28 mouse cellular contexts compared by ENCODE assay signal in the genomic region with DNA sequence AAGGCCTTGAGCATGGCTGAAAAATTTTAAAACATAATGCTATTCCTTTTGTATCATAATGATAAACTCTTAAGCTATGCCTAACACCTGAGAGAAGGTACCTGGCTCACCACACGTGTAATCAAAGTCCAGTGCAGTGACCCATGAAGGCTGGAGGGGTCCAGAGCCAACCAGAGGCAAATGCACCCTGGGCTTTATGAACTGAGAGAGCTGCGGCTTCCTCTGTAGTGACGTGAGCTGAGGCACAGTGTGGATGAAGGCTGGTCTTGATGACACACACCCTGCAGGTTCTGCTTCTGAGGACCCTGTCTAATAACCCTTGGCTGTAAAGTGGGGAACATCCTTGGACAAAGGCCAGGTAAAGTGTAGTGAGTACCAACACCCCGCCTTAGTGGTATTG.
DNase-seq lines count a peak whose midpoint lies in the region; ATAC-seq lines count a peak whose summit lies in the region.
"Had no signal": no experiment of that assay in that cellular context is flagged by ENCODE, and none has a peak within 500 bp of the region (broad histone marks: within the 10 kb centered on the region; RNA-seq: fewer than 3 reads in every experiment).

No protein-coding gene starts in this region.

- H3K4me3 ChIP-seq in heart, embryonic 11.5 days (ENCODE audit: low read depth, low read length): no peak overlapping the region
- H3K4me3 ChIP-seq in kidney, embryonic 15.5 days (replicated peaks): no peak overlapping the region
- H3K4me3 ChIP-seq in limb, embryonic 13.5 days: no peak overlapping the region
- no peak overlapping the region for H3K4me3 ChIP-seq in limb, embryonic 10.5 days
- H3K4me3 ChIP-seq: embryonic facial prominence, embryonic 13.5 days; embryonic facial prominence, embryonic 15.5 days; erythroblast, embryonic 14.5 days; forebrain, embryonic 10.5 days; forebrain, embryonic 12.5 days had no signal

- no peak for ATAC-seq in heart, embryonic 11.5 days (replicated peaks; ENCODE audit: insufficient number of reproducible peaks, low FRiP score, low TSS enrichment)
- peak; percentile 79 for ATAC-seq in kidney, embryonic 15.5 days (replicated peaks; ENCODE audit: low FRiP score)
- 0 out of 2 replicates have a peak, but pooled peaks have one; percentile 20 for ATAC-seq in limb, embryonic 13.5 days (ENCODE audit: low FRiP score, low read depth)
- ATAC-seq: CD4-positive, CD25-positive, alpha-beta regulatory T cell, adult 4 months; forebrain, embryonic 14.5 days; forebrain, embryonic 16.5 days; Patski had no signal

- peak; percentile 85 for DNase-seq in heart, adult 11 months
- no peak for DNase-seq in kidney, postnatal 25 days
- no peak for DNase-seq in limb, embryonic 10.5 days (ENCODE audit: low spot score)
- DNase-seq: adrenal gland, adult 2 months; adrenal gland, postnatal 10 days; adrenal gland, postnatal 25 days; B cell, adult 2 months; cerebellum, adult 11 months; cerebellum, adult 18-20 months; cerebellum, adult 8-10 months; cerebellum, adult 9-11 months; cerebellum, postnatal 14 days; cerebellum, postnatal 36 days; embryo, embryonic 11 days had no signal

- WGBS in heart, embryonic 11.5 days (ENCODE audit: insufficient replicate concordance): 80% methylated on average over 4 of the region's 4 CpGs
- 49% methylated on average over 4 of the region's 4 CpGs for WGBS in kidney, embryonic 15.5 days
- WGBS in limb, embryonic 13.5 days: 54% methylated on average over 4 of the region's 4 CpGs
- WGBS in limb, embryonic 10.5 days: 79% methylated on average over 4 of the region's 4 CpGs

- H3K4me1 ChIP-seq in heart, embryonic 11.5 days (ENCODE audit: control insufficient read depth, insufficient read depth, low read length): no peaks in the 10 kb centered on the region
- H3K4me1 ChIP-seq in kidney, embryonic 15.5 days: 0 out of 2 replicates have a peak, but pooled peaks cover 3% of the 10 kb centered on the region
- H3K4me1 ChIP-seq in limb, embryonic 13.5 days: no peaks in the 10 kb centered on the region
- H3K4me1 ChIP-seq in limb, embryonic 10.5 days: no peaks in the 10 kb centered on the region
- H3K4me1 ChIP-seq: embryonic facial prominence, embryonic 13.5 days; embryonic facial prominence, embryonic 15.5 days had no signal

- H3K27ac ChIP-seq in heart, embryonic 11.5 days (ENCODE audit: low read depth, low read length): no peak overlapping the region
- no peak overlapping the region for H3K27ac ChIP-seq in kidney, embryonic 15.5 days
- no peak overlapping the region for H3K27ac ChIP-seq in limb, embryonic 13.5 days
- no peak overlapping the region for H3K27ac ChIP-seq in limb, embryonic 10.5 days
- H3K27ac ChIP-seq: embryonic facial prominence, embryonic 13.5 days; embryonic facial prominence, embryonic 15.5 days; forebrain, embryonic 10.5 days; forebrain, embryonic 12.5 days had no signal

- H3K9ac ChIP-seq in heart, embryonic 11.5 days (ENCODE audit: low read depth, low read length): no peak overlapping the region
- H3K9ac ChIP-seq in kidney, embryonic 15.5 days: no peak overlapping the region
- no peak overlapping the region for H3K9ac ChIP-seq in limb, embryonic 13.5 days
- H3K9ac ChIP-seq: embryonic facial prominence, embryonic 13.5 days; embryonic facial prominence, embryonic 15.5 days; forebrain, embryonic 12.5 days had no signal

- H3K4me2 ChIP-seq in heart, embryonic 11.5 days: no peak overlapping the region
- H3K4me2 ChIP-seq in kidney, embryonic 15.5 days: no peak overlapping the region
- no peak overlapping the region for H3K4me2 ChIP-seq in limb, embryonic 13.5 days (replicated peaks)
- H3K4me2 ChIP-seq: embryonic facial prominence, embryonic 13.5 days; embryonic facial prominence, embryonic 15.5 days; forebrain, embryonic 12.5 days had no signal

- H3K9me3 ChIP-seq in heart, embryonic 11.5 days (replicated peaks; ENCODE audit: control insufficient read depth, low read length): no peaks in the 10 kb centered on the region
- H3K9me3 ChIP-seq in kidney, embryonic 15.5 days (replicated peaks): no peaks in the 10 kb centered on the region
- H3K9me3 ChIP-seq in limb, embryonic 13.5 days: no peaks in the 10 kb centered on the region
- no peaks in the 10 kb centered on the region for H3K9me3 ChIP-seq in limb, embryonic 10.5 days (replicated peaks)
- H3K9me3 ChIP-seq: embryonic facial prominence, embryonic 13.5 days; embryonic facial prominence, embryonic 15.5 days; forebrain, embryonic 10.5 days; forebrain, embryonic 12.5 days; G1E had no signal

- H3K27me3 ChIP-seq in heart, embryonic 11.5 days (ENCODE audit: control insufficient read depth, insufficient read depth, low read length): no peaks in the 10 kb centered on the region
- no peaks in the 10 kb centered on the region for H3K27me3 ChIP-seq in kidney, embryonic 15.5 days
- peaks cover 3% of the 10 kb centered on the region; the same call in 1 of the 2 replicates for H3K27me3 ChIP-seq in limb, embryonic 13.5 days
- H3K27me3 ChIP-seq in limb, embryonic 10.5 days (ENCODE audit: low read depth, poor library complexity, severe bottlenecking): no peaks in the 10 kb centered on the region
- H3K27me3 ChIP-seq: CH12.LX; embryonic facial prominence, embryonic 13.5 days; embryonic facial prominence, embryonic 15.5 days; forebrain, embryonic 12.5 days; Patski had no signal

- H3K36me3 ChIP-seq in heart, embryonic 11.5 days (ENCODE audit: control insufficient read depth, insufficient read depth, low read length): no peaks in the 10 kb centered on the region
- no peaks in the 10 kb centered on the region for H3K36me3 ChIP-seq in kidney, embryonic 15.5 days
- no peaks in the 10 kb centered on the region for H3K36me3 ChIP-seq in limb, embryonic 13.5 days
- no peaks in the 10 kb centered on the region for H3K36me3 ChIP-seq in limb, embryonic 10.5 days
- H3K36me3 ChIP-seq: embryonic facial prominence, embryonic 13.5 days; embryonic facial prominence, embryonic 15.5 days; forebrain, embryonic 10.5 days; forebrain, embryonic 12.5 days; G1E had no signal
